Mouse (Mus musculus) spleen, adult 2 months (tissue): Measurements from ENCODE around the gene Kif2a.

Experiments used
- CTCF ChIP-seq: fragments of 200-500 bp; IDR thresholded peaks from 2 replicates; pipeline ENCODE4 v1.5.1; 2011; ENCODE audit warnings: mild to moderate bottlenecking, inconsistent platforms; ENCODE audit not compliant: insufficient read depth, insufficient read length, insufficient replicate concordance; ENCODE audit errors: extremely low read depth
- POLR2A ChIP-seq: fragments of 200-500 bp; IDR thresholded peaks from 2 replicates; pipeline ENCODE4 v1.6.1; 2011; ENCODE audit warnings: low read depth, low read length, inconsistent platforms

- TF ChIP-seq CTCF (no peak), POLR2A (no peak)
Measured at GRCm38 (mm10) chr13:106928296-106928695, 93.6 kb downstream of the Kif2a start.
